8 mouse cellular contexts compared by ENCODE assay signal in genomic region chr4:137729155-137729855, GRCm38 (mm10).
DNase-seq lines count a peak whose midpoint lies in the region; ATAC-seq lines count a peak whose summit lies in the region.

No protein-coding gene starts in this region.

- H3K4me3 ChIP-seq in kidney, embryonic 14.5 days (ENCODE audit: low read length), result peak overlapping the region; percentile 32
- peak overlapping the region; percentile 22 for H3K4me3 ChIP-seq in embryonic facial prominence, embryonic 12.5 days
- peak overlapping the region; percentile 34 for H3K4me3 ChIP-seq in hindbrain, embryonic 12.5 days
- H3K4me3 ChIP-seq in midbrain, embryonic 14.5 days (replicated peaks; ENCODE audit: low read depth, low read length), result peak overlapping the region; percentile 30

- no peaks in the 10 kb centered on the region for H3K9me3 ChIP-seq in kidney, embryonic 14.5 days (ENCODE audit: control insufficient read depth, low read length)
- no peaks in the 10 kb centered on the region for H3K9me3 ChIP-seq in embryonic facial prominence, embryonic 12.5 days
- H3K9me3 ChIP-seq in hindbrain, embryonic 12.5 days (replicated peaks), result no peaks in the 10 kb centered on the region
- H3K9me3 ChIP-seq in midbrain, embryonic 14.5 days (ENCODE audit: control insufficient read depth, low read length), result no peaks in the 10 kb centered on the region

- H3K4me1 ChIP-seq in kidney, embryonic 14.5 days (ENCODE audit: control insufficient read depth, insufficient read depth, low read length), result peaks cover 13% of the 10 kb centered on the region; the same call in 1 of the 2 replicates
- peaks cover 28% of the 10 kb centered on the region for H3K4me1 ChIP-seq in embryonic facial prominence, embryonic 12.5 days
- peaks cover 38% of the 10 kb centered on the region for H3K4me1 ChIP-seq in hindbrain, embryonic 12.5 days
- peaks cover 28% of the 10 kb centered on the region for H3K4me1 ChIP-seq in midbrain, embryonic 14.5 days (ENCODE audit: control insufficient read depth, insufficient read depth, low read length)

- WGBS in kidney, embryonic 14.5 days, result 20% methylated on average over 24 of the region's 24 CpGs
- WGBS in embryonic facial prominence, embryonic 12.5 days, result 19% methylated on average over 24 of the region's 24 CpGs
- 18% methylated on average over 24 of the region's 24 CpGs for WGBS in hindbrain, embryonic 12.5 days
- WGBS in midbrain, embryonic 14.5 days, result 16% methylated on average over 24 of the region's 24 CpGs

- peaks cover 25% of the 10 kb centered on the region for H3K27me3 ChIP-seq in kidney, embryonic 14.5 days (ENCODE audit: control insufficient read depth, insufficient read depth, low read length)
- H3K27me3 ChIP-seq in embryonic facial prominence, embryonic 12.5 days, result peaks cover 46% of the 10 kb centered on the region
- peaks cover 41% of the 10 kb centered on the region for H3K27me3 ChIP-seq in hindbrain, embryonic 12.5 days
- no peaks in the 10 kb centered on the region for H3K27me3 ChIP-seq in midbrain, embryonic 14.5 days (ENCODE audit: control insufficient read depth, insufficient read depth, low read length)

- 0 out of 2 replicates have a peak, but pooled peaks have one; percentile 14 for ATAC-seq in kidney, embryonic 14.5 days (ENCODE audit: low FRiP score, low TSS enrichment)
- no peak for ATAC-seq in embryonic facial prominence, embryonic 12.5 days (ENCODE audit: insufficient number of reproducible peaks, insufficient read depth, low FRiP score, low TSS enrichment)
- ATAC-seq in hindbrain, embryonic 12.5 days (ENCODE audit: low FRiP score), result peak; percentile 22
- ATAC-seq in midbrain, embryonic 14.5 days (ENCODE audit: low FRiP score, low TSS enrichment), result peak; percentile 16; the same call in 1 of the 2 replicates
- ATAC-seq in granulocyte monocyte progenitor cell, adult 5-6 weeks (replicated peaks; ENCODE audit: poor library complexity, severe bottlenecking), result no peak

- H3K36me3 ChIP-seq in kidney, embryonic 14.5 days (ENCODE audit: control insufficient read depth, insufficient read depth, low read length), result no peaks in the 10 kb centered on the region
- H3K36me3 ChIP-seq in embryonic facial prominence, embryonic 12.5 days, result no peaks in the 10 kb centered on the region
- H3K36me3 ChIP-seq in hindbrain, embryonic 12.5 days, result no peaks in the 10 kb centered on the region
- H3K36me3 ChIP-seq in midbrain, embryonic 14.5 days (ENCODE audit: control insufficient read depth, insufficient read depth, low read length), result no peaks in the 10 kb centered on the region

- no peak for DNase-seq in kidney, adult 8-10 months
- DNase-seq in midbrain, embryonic 14.5 days, result peak; percentile 61
- no peak for DNase-seq in embryo, embryonic 11 days
- DNase-seq in layer of hippocampus, adult 9-10 months (ENCODE audit: low spot score), result no peak

- H3K9ac ChIP-seq in kidney, embryonic 14.5 days (ENCODE audit: low read depth, low read length), result 0 out of 2 replicates have a peak overlapping the region, but pooled peaks have one; percentile 12
- no peak overlapping the region for H3K9ac ChIP-seq in embryonic facial prominence, embryonic 12.5 days
- H3K9ac ChIP-seq in hindbrain, embryonic 12.5 days, result peak overlapping the region; percentile 44
- H3K9ac ChIP-seq in midbrain, embryonic 14.5 days (replicated peaks; ENCODE audit: low read length), result peak overlapping the region; percentile 43

- H3K4me2 ChIP-seq in kidney, embryonic 14.5 days (replicated peaks; ENCODE audit: low read depth, low read length), result peak overlapping the region; percentile 51
- H3K4me2 ChIP-seq in embryonic facial prominence, embryonic 12.5 days (replicated peaks), result peak overlapping the region; percentile 44
- peak overlapping the region; percentile 69 for H3K4me2 ChIP-seq in hindbrain, embryonic 12.5 days (replicated peaks)
- peak overlapping the region; percentile 65 for H3K4me2 ChIP-seq in midbrain, embryonic 14.5 days (ENCODE audit: low read length)

- H3K27ac ChIP-seq in kidney, embryonic 14.5 days (ENCODE audit: low read depth, low read length), result no peak overlapping the region
- H3K27ac ChIP-seq in embryonic facial prominence, embryonic 12.5 days, result no peak overlapping the region
- no peak overlapping the region for H3K27ac ChIP-seq in hindbrain, embryonic 12.5 days
- H3K27ac ChIP-seq in midbrain, embryonic 14.5 days (replicated peaks; ENCODE audit: low read depth, low read length), result peak overlapping the region; percentile 45; the same call in 1 of the 2 replicates

Comparison
In these comparisons a context has a peak if more than half of its experiments do, and no peak if none do; other contexts are left out.
1. ATAC-seq: peak in kidney, embryonic 14.5 days (single experiment), hindbrain, embryonic 12.5 days (single experiment) and midbrain, embryonic 14.5 days (single experiment); none in embryonic facial prominence, embryonic 12.5 days (single experiment) and granulocyte monocyte progenitor cell, adult 5-6 weeks (single experiment).
2. Peak in every context shown above with its lines, with median percentiles within 50 percentile points of each other: H3K4me2 ChIP-seq and H3K4me3 ChIP-seq.